Mouse (Mus musculus) MEL (cell line): ENCODE data around the gene Gpr150.

Source experiments
- CHD1 ChIP-seq: IDR thresholded peaks from 2 replicates; pipeline ENCODE4 v1.6.1; 2012; ENCODE audit warnings: low read depth, mild to moderate bottlenecking, inconsistent platforms, low read length, improper control_type of control experiment
- CHD2 ChIP-seq: IDR thresholded peaks from 2 replicates; pipeline ENCODE4 v1.6.1; 2011; ENCODE audit warnings: low read length, improper control_type of control experiment
- CTCF ChIP-seq, 3 experiments: IDR thresholded peaks in 2 of 3; conservative IDR thresholded peaks in 1 of 3; 2 replicates each; pipeline ENCODE4 v1.5.1; 2011 to 2012; ENCODE audit warnings: low read length in 3 of 3, low read depth in 2 of 3, mild to moderate bottlenecking in 2 of 3, improper control_type of control experiment in 1 of 3, inconsistent platforms in 1 of 3, mixed read lengths in 1 of 3, moderate library complexity in 1 of 3; ENCODE audit not compliant: control insufficient read depth in 1 of 3, insufficient read depth in 1 of 3, poor library complexity in 1 of 3, severe bottlenecking in 1 of 3
- ELF1 ChIP-seq: IDR thresholded peaks from 2 replicates; pipeline ENCODE4 v1.6.1; 2014; ENCODE audit warnings: low read depth, mild to moderate bottlenecking, inconsistent platforms, low read length, improper control_type of control experiment, moderate library complexity
- EP300 ChIP-seq, 2 experiments: IDR thresholded peaks; 2 replicates each; pipeline ENCODE4 v1.6.1; 2011; ENCODE audit warnings: improper control_type of control experiment in 2 of 2, low read length in 2 of 2, low read depth in 1 of 2, mild to moderate bottlenecking in 1 of 2
- MAFK ChIP-seq: IDR thresholded peaks from 2 replicates; pipeline ENCODE4 v1.6.1; 2011; ENCODE audit warnings: low read depth, mild to moderate bottlenecking, low read length, improper control_type of control experiment, borderline replicate concordance
- POLR2A ChIP-seq, 2 experiments: IDR thresholded peaks; 2 replicates each; pipeline ENCODE4 v1.6.1; 2011 to 2012; ENCODE audit warnings: low read length in 2 of 2, mild to moderate bottlenecking in 2 of 2, control low read depth in 1 of 2, improper control_type of control experiment in 1 of 2, low read depth in 1 of 2, moderate library complexity in 1 of 2; ENCODE audit not compliant: control insufficient read depth in 1 of 2, insufficient read depth in 1 of 2, poor library complexity in 1 of 2
- POLR2AphosphoS5 ChIP-seq: IDR thresholded peaks from 2 replicates; pipeline ENCODE4 v1.6.1; 2012; ENCODE audit warnings: low read depth, borderline replicate concordance, mild to moderate bottlenecking, inconsistent platforms, low read length, moderate library complexity, mixed read lengths
- TAL1 ChIP-seq: IDR thresholded peaks from 2 replicates; pipeline ENCODE4 v1.6.1; 2012; ENCODE audit warnings: mild to moderate bottlenecking, inconsistent platforms, low read length, moderate library complexity, mixed read lengths
- TBP ChIP-seq: IDR thresholded peaks from 2 replicates; pipeline ENCODE4 v1.8.0; 2011; ENCODE audit warnings: low read depth, low read length, improper control_type of control experiment
- ZKSCAN1 ChIP-seq: IDR thresholded peaks from 2 replicates; pipeline ENCODE4 v1.6.1; 2012; ENCODE audit warnings: low read depth, mild to moderate bottlenecking, inconsistent platforms, low read length, improper control_type of control experiment, moderate library complexity
- ZNF384 ChIP-seq: IDR thresholded peaks from 2 replicates; pipeline ENCODE4 v1.6.1; 2012; ENCODE audit warnings: low read depth, mild to moderate bottlenecking, inconsistent platforms, low read length, improper control_type of control experiment

GRCm38 (mm10) chr13:76056896-76057266 lies at the start of gene Gpr150:
- TF ChIP-seq CTCF (IDR thresholded peaks at IDR 0.05 in 2 of 3, conservative IDR thresholded peaks at IDR 0.05 in 1 of 3; ENCODE audit: control insufficient read depth in 1 of 3, insufficient read depth in 1 of 3, low read depth in 2 of 3, low read length in 3 of 3, poor library complexity in 1 of 3, severe bottlenecking in 1 of 3) (no peak), ELF1 (no peak), CHD2 (no peak), TBP (no peak), POLR2AphosphoS5 (no peak), ZKSCAN1 (no peak), EP300 (IDR thresholded peaks at IDR 0.05; ENCODE audit: low read depth in 1 of 2, low read length in 2 of 2) (no peak), POLR2A (IDR thresholded peaks at IDR 0.05; ENCODE audit: control insufficient read depth in 1 of 2, insufficient read depth in 1 of 2, low read depth in 1 of 2, low read length in 2 of 2, poor library complexity in 1 of 2) (no peak), CHD1 (no peak), ZNF384 (no peak), TAL1 (no peak), MAFK (no peak)
